ENCODE assay signal across 8 mouse cellular contexts in genomic region chr11:22610433-22611101, GRCm38 (mm10).
DNase-seq lines count a peak whose midpoint lies in the region; ATAC-seq and TF ChIP-seq lines count a peak whose summit lies in the region.

No protein-coding gene starts in this region.

- peak; percentile 43 for DNase-seq in kidney, adult 2 months
- DNase-seq in kidney, adult 9 months = no peak
- peak; percentile 32 for DNase-seq in neural tube, embryonic 10.5 days (ENCODE audit: extremely low spot score, low spot score)
- no peak for DNase-seq in adrenal gland, adult 18-20 months (ENCODE audit: low spot score in 2 of 2)
- no peak for DNase-seq in frontal cortex, postnatal 14 days (ENCODE audit: low spot score in 2 of 2)
- DNase-seq in yolk sac, embryonic 10.5 days (ENCODE audit: low spot score) = no peak

- H3K4me3 ChIP-seq in kidney, adult 2 months (ENCODE audit: insufficient read depth, low read depth, low read length) = no peak overlapping the region
- no peak overlapping the region for H3K4me3 ChIP-seq in forebrain, embryonic 12.5 days (replicated peaks)
- no peak overlapping the region for H3K4me3 ChIP-seq in intestine, postnatal 0 days (ENCODE audit: low read depth, low read length)

- no peaks in the 10 kb centered on the region for H3K9me3 ChIP-seq in forebrain, embryonic 12.5 days
- H3K9me3 ChIP-seq in intestine, postnatal 0 days (ENCODE audit: control insufficient read depth) = no peaks in the 10 kb centered on the region

- TF ChIP-seq CTCF in kidney, adult 2 months (conservative IDR thresholded peaks at IDR 0.05; ENCODE audit: insufficient read depth, insufficient read length, low read depth, low read length) = no peak
- peak; percentile 29; the same call in 1 of the 2 replicates for TF ChIP-seq CTCF in intestine, postnatal 0 days (IDR thresholded peaks at IDR 0.05; ENCODE audit: low read depth)

- no peak overlapping the region for H3K9ac ChIP-seq in forebrain, embryonic 12.5 days
- no peak overlapping the region for H3K9ac ChIP-seq in intestine, postnatal 0 days (ENCODE audit: low read depth, low read length)

- no peak for ATAC-seq in forebrain, embryonic 12.5 days (ENCODE audit: low FRiP score)
- ATAC-seq in intestine, postnatal 0 days = no peak

- peak overlapping the region; percentile 4; the same call in 1 of the 2 replicates for H3K4me2 ChIP-seq in forebrain, embryonic 12.5 days
- H3K4me2 ChIP-seq in intestine, postnatal 0 days (replicated peaks; ENCODE audit: low read depth) = no peak overlapping the region

- H3K27me3 ChIP-seq in kidney, adult 2 months (replicated peaks; ENCODE audit: control insufficient read depth, insufficient read depth, low read length) = no peaks in the 10 kb centered on the region
- no peaks in the 10 kb centered on the region for H3K27me3 ChIP-seq in forebrain, embryonic 12.5 days
- no peaks in the 10 kb centered on the region for H3K27me3 ChIP-seq in intestine, postnatal 0 days (replicated peaks; ENCODE audit: control insufficient read depth, insufficient read depth, low read length)

- no peaks in the 10 kb centered on the region for H3K36me3 ChIP-seq in kidney, adult 2 months (ENCODE audit: control insufficient read depth, insufficient read depth, low read length)
- H3K36me3 ChIP-seq in forebrain, embryonic 12.5 days (replicated peaks) = no peaks in the 10 kb centered on the region
- H3K36me3 ChIP-seq in intestine, postnatal 0 days (ENCODE audit: control insufficient read depth, insufficient read depth) = no peaks in the 10 kb centered on the region

- H3K4me1 ChIP-seq in kidney, adult 2 months (ENCODE audit: control insufficient read depth, insufficient read depth, low read length) = no peaks in the 10 kb centered on the region
- peaks cover 14% of the 10 kb centered on the region for H3K4me1 ChIP-seq in forebrain, embryonic 12.5 days
- peaks cover 5% of the 10 kb centered on the region; the same call in 1 of the 2 replicates for H3K4me1 ChIP-seq in intestine, postnatal 0 days (replicated peaks; ENCODE audit: control insufficient read depth, insufficient read depth, low read length)

- WGBS in kidney, adult 2 months = 19% methylated on average over 12 of the region's 12 CpGs
- 9% methylated on average over 12 of the region's 12 CpGs for WGBS in forebrain, embryonic 12.5 days
- WGBS in intestine, postnatal 0 days = 11% methylated on average over 12 of the region's 12 CpGs

- TF ChIP-seq POLR2A in kidney, adult 2 months (IDR thresholded peaks at IDR 0.05; ENCODE audit: low read depth, low read length) = no peak

- H3K27ac ChIP-seq in kidney, adult 2 months (ENCODE audit: insufficient read depth, low read depth, low read length) = no peak overlapping the region
- H3K27ac ChIP-seq in forebrain, embryonic 12.5 days = no peak overlapping the region
- H3K27ac ChIP-seq in intestine, postnatal 0 days (ENCODE audit: low read depth, low read length) = no peak overlapping the region; the same call in 1 of the 2 replicates

Comparison
In these comparisons a context has a peak if more than half of its experiments do, and no peak if none do; other contexts are left out.
1. DNase-seq: peak in kidney, adult 2 months (single experiment) and neural tube, embryonic 10.5 days (single experiment); none in kidney, adult 9 months (single experiment), adrenal gland, adult 18-20 months (0 of 2), frontal cortex, postnatal 14 days (0 of 2) and yolk sac, embryonic 10.5 days (single experiment).